Mouse (Mus musculus): ENCODE measurements around the gene Olfr690. TPM values are rescaled to one million over a fixed set of nuclear protein-coding genes. Genes with fewer than 3 reads are reported as not detected.

Gene Olfr690
- total RNA-seq (2014; rRNA removed): 0.14 and 0.99 TPM in 2 replicates
- polyA plus RNA-seq (2015; fragmentation: Nextera tagmentation; extraction: Ambion mirVana): not detected in 2 replicates

- Histone ChIP-seq H3K4me2 (ENCODE audit: low read depth, low read length) (no peak within 1 kb of the TSS), H3K27ac (no peak within 1 kb of the TSS), H3K9me3 (ENCODE audit: low read length) (no peaks in the 10 kb centered on the region), H3K4me3 (ENCODE audit: low read length) (no peak within 1 kb of the TSS), H3K27me3 (ENCODE audit: insufficient read depth, low read length) (no peaks in the 10 kb centered on the region), H3K36me3 (ENCODE audit: insufficient read depth, low read length) (no peaks in the 10 kb centered on the region), H3K9ac (replicated peaks; ENCODE audit: low read length) (no peak within 1 kb of the TSS), H3K4me1 (ENCODE audit: insufficient read depth, low read length) (no peaks in the 10 kb centered on the region)
- WGBS: 90% methylated on average over 1 of the region's 1 CpGs
- no peak for TF ChIP-seq CTCF (IDR thresholded peaks at IDR 0.05; ENCODE audit: low read depth)
- ATAC-seq: no peak
- no peak for DNase-seq (ENCODE audit: low spot score)
Measured at GRCm38 (mm10) chr7:105334004-105334403, at the start of gene Olfr690. Gene Olfr690, minus strand, starts transcription at chr7:105334104.

DNA sequence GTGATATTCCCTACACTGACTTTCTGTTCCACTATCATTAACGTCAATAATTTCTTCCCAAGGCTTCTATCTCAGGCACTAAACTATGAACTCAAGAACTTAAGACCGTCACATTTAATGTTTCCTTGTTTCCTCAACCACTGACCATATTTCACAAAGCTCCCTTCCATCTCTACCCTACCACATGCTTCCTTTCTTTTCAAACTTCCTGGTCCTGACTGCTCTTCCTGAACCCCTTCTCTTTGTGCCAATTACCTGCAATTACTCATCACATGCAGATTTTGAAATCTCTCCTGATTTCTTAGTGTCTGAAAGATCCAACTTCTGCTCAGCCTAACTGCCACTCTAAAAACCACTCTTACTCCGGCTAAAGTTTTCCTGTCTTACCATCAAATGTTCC lies 46.4 kb upstream of the Olfr690 start:
- Histone ChIP-seq H3K4me2 (ENCODE audit: low read depth, low read length) (no peak overlapping the region), H3K36me3 (ENCODE audit: insufficient read depth, low read length) (peaks cover 76% of the 10 kb centered on the region), H3K27ac (no peak overlapping the region), H3K9me3 (ENCODE audit: low read length) (no peaks in the 10 kb centered on the region), H3K9ac (replicated peaks; ENCODE audit: low read length) (no peak overlapping the region), H3K4me3 (ENCODE audit: low read length) (no peak overlapping the region), H3K4me1 (ENCODE audit: insufficient read depth, low read length) (no peaks in the 10 kb centered on the region), H3K27me3 (ENCODE audit: insufficient read depth, low read length) (no peaks in the 10 kb centered on the region)
- ATAC-seq (no peak), DNase-seq (ENCODE audit: low spot score) (no peak)
- no peak for TF ChIP-seq CTCF (IDR thresholded peaks at IDR 0.05; ENCODE audit: low read depth)
- whole genome bisulfite sequencing: 97% methylated on average over 3 of the region's 3 CpGs

GRCm38 (mm10) chr7:105374866-105375265 lies 41.0 kb upstream of the Olfr690 start, which contains the start of gene Gm5901:
Gene Gm5901, plus strand, starts transcription at chr7:105375038.
- Histone ChIP-seq H3K4me1 (ENCODE audit: insufficient read depth, low read length) (no peaks in the 10 kb centered on the region), H3K27ac (no peak within 1 kb of the TSS), H3K4me2 (ENCODE audit: low read depth, low read length) (no peak within 1 kb of the TSS), H3K9ac (replicated peaks; ENCODE audit: low read length) (no peak within 1 kb of the TSS), H3K36me3 (ENCODE audit: insufficient read depth, low read length) (peaks cover 41% of the 10 kb centered on the region), H3K27me3 (ENCODE audit: insufficient read depth, low read length) (no peaks in the 10 kb centered on the region), H3K9me3 (ENCODE audit: low read length) (no peaks in the 10 kb centered on the region), H3K4me3 (ENCODE audit: low read length) (no peak within 1 kb of the TSS)
- no peak for TF ChIP-seq CTCF (IDR thresholded peaks at IDR 0.05; ENCODE audit: low read depth)
- ATAC-seq (no peak), DNase-seq (ENCODE audit: low spot score) (no peak)
- 100% methylated on average over 1 of the region's 1 CpGs for WGBS

DNA sequence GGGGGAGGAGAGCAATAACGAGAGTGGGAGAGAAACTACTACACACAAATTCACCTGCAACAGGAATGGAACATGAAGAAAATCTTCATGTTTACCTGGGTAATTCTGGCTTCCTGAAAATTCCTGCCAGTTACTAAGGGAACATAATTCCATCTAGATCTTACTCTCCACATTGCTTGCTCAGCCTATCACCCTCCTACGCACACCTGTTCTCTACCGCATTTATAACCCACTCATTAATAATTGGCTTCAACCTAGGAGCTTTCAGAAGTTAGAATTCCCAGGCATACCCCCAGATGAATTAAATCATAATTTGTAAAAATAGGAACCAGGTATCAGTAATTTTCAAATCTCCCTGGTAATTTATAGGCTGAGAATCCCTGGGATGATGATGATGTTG lies 40.1 kb upstream of the Olfr690 start:
- Histone ChIP-seq H3K9me3 (ENCODE audit: low read length) (no peaks in the 10 kb centered on the region), H3K4me2 (ENCODE audit: low read depth, low read length) (no peak overlapping the region), H3K27ac (no peak overlapping the region), H3K27me3 (ENCODE audit: insufficient read depth, low read length) (no peaks in the 10 kb centered on the region), H3K9ac (replicated peaks; ENCODE audit: low read length) (no peak overlapping the region), H3K4me1 (ENCODE audit: insufficient read depth, low read length) (no peaks in the 10 kb centered on the region), H3K36me3 (ENCODE audit: insufficient read depth, low read length) (peaks cover 32% of the 10 kb centered on the region), H3K4me3 (ENCODE audit: low read length) (no peak overlapping the region)
- ATAC-seq (no peak), DNase-seq (ENCODE audit: low spot score) (no peak)
- WGBS: 96% methylated on average over 3 of the region's 3 CpGs
- TF ChIP-seq CTCF (IDR thresholded peaks at IDR 0.05; ENCODE audit: low read depth): no peak

GRCm38 (mm10) chr7:105373509-105373908 lies 39.6 kb upstream of the Olfr690 start:
- Histone ChIP-seq H3K27me3 (ENCODE audit: insufficient read depth, low read length) (no peaks in the 10 kb centered on the region), H3K9me3 (ENCODE audit: low read length) (no peaks in the 10 kb centered on the region), H3K4me3 (ENCODE audit: low read length) (no peak overlapping the region), H3K36me3 (ENCODE audit: insufficient read depth, low read length) (peaks cover 28% of the 10 kb centered on the region), H3K27ac (no peak overlapping the region), H3K4me2 (ENCODE audit: low read depth, low read length) (no peak overlapping the region), H3K4me1 (ENCODE audit: insufficient read depth, low read length) (no peaks in the 10 kb centered on the region), H3K9ac (replicated peaks; ENCODE audit: low read length) (no peak overlapping the region)
- TF ChIP-seq CTCF (IDR thresholded peaks at IDR 0.05; ENCODE audit: low read depth): no peak
- no peak for ATAC-seq
- 81% methylated on average over 4 of the region's 4 CpGs for WGBS
- DNase-seq (ENCODE audit: low spot score): no peak

- Histone ChIP-seq H3K27ac (no peak overlapping the region), H3K4me3 (ENCODE audit: low read length) (no peak overlapping the region), H3K36me3 (ENCODE audit: insufficient read depth, low read length) (peaks cover 22% of the 10 kb centered on the region), H3K9ac (replicated peaks; ENCODE audit: low read length) (no peak overlapping the region), H3K4me1 (ENCODE audit: insufficient read depth, low read length) (no peaks in the 10 kb centered on the region), H3K4me2 (ENCODE audit: low read depth, low read length) (no peak overlapping the region), H3K27me3 (ENCODE audit: insufficient read depth, low read length) (no peaks in the 10 kb centered on the region), H3K9me3 (ENCODE audit: low read length) (no peaks in the 10 kb centered on the region)
- no peak for DNase-seq (ENCODE audit: low spot score)
- no peak for ATAC-seq
- WGBS: 83% methylated on average over 1 of the region's 1 CpGs
- no peak for TF ChIP-seq CTCF (IDR thresholded peaks at IDR 0.05; ENCODE audit: low read depth)
Measured at GRCm38 (mm10) chr7:105372912-105373311, 39.0 kb upstream of the Olfr690 start.

DNA sequence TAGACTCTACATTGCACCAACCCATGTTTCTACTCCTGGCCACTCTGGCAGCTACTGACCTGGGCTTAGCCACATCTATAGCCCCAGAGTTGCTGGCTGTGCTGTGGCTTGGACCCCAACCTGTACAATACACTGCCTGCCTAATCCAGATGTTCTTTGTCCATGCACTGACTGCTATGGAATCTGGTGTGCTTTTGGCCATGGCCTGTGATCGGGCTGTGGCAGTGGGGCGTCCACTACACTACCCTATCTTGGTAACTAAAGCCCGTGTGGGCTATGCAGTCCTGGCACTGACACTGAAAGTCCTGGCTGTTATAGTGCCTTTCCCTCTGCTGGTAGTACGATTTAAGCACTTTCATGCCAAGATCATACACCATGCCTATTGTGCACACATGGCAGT lies 34.6 kb upstream of the Olfr690 start:
- H3K4me2 ChIP-seq (ENCODE audit: low read depth, low read length): no peak overlapping the region
- H3K9ac ChIP-seq (replicated peaks; ENCODE audit: low read length): no peak overlapping the region
- TF ChIP-seq CTCF (IDR thresholded peaks at IDR 0.05; ENCODE audit: low read depth): no peak
- no peaks in the 10 kb centered on the region for H3K27me3 ChIP-seq (ENCODE audit: insufficient read depth, low read length)
- DNase-seq (ENCODE audit: low spot score) (no peak), ATAC-seq (no peak)
- H3K27ac ChIP-seq: no peak overlapping the region
- H3K4me3 ChIP-seq (ENCODE audit: low read length): no peak overlapping the region
- H3K4me1 ChIP-seq (ENCODE audit: insufficient read depth, low read length): no peaks in the 10 kb centered on the region
- 92% methylated on average over 4 of the region's 4 CpGs for WGBS
- H3K9me3 ChIP-seq (ENCODE audit: low read length): no peaks in the 10 kb centered on the region
- H3K36me3 ChIP-seq (ENCODE audit: insufficient read depth, low read length): peaks cover under 1% of the 10 kb centered on the region; the same call in 1 of the 2 replicates

Data from hindbrain, postnatal 0 days (tissue).